Mouse (Mus musculus) bone marrow, adult 2 months (tissue): ENCODE results near the gene Padi3. TPM values are rescaled to one million over a fixed set of nuclear protein-coding genes. Genes with fewer than 3 reads are reported as not detected.

ENCODE experiments used
- H3K27ac ChIP-seq: fragments of 200-500 bp; 2 replicates; pipeline ENCODE4 v1.5.1; 2012; ENCODE audit warnings: low read depth, mild to moderate bottlenecking, control low read depth, inconsistent platforms, low read length; ENCODE audit not compliant: control insufficient read depth, poor library complexity, insufficient read depth
- H3K4me1 ChIP-seq: fragments of 200-500 bp; 2 replicates; pipeline ENCODE4 v1.6.1; 2011; ENCODE audit warnings: low read length; ENCODE audit not compliant: control insufficient read depth, insufficient read depth
- H3K4me3 ChIP-seq: fragments of 200-500 bp; replicated peaks from 2 replicates; pipeline ENCODE3; 2011; ENCODE audit warnings: mild to moderate bottlenecking, low read depth, low read length, control low read depth; ENCODE audit not compliant: control insufficient read depth
- CTCF ChIP-seq: fragments of 200-500 bp; IDR thresholded peaks from 2 replicates; pipeline ENCODE4 v1.5.1; 2011; ENCODE audit warnings: low read length, control low read depth; ENCODE audit not compliant: control insufficient read depth, insufficient read depth
- POLR2A ChIP-seq: fragments of 200-500 bp; IDR thresholded peaks from 2 replicates; pipeline ENCODE4 v1.6.1; 2011; ENCODE audit warnings: low read depth, mild to moderate bottlenecking, control low read depth, low read length, borderline replicate concordance; ENCODE audit not compliant: control insufficient read depth
- WGBS: fragments of 180-500 bp; shearing (Covaris S2); methylation state at CpG from one replicate; pipeline ENCODE4 v1.1.7; 2018; 5-methylcytosine and 5-hydroxymethylcytosine counted together
- polyA plus RNA-seq: library from polyadenylated mRNA; stranded (reverse); fragments of >200 nt; gene quantifications from 2 replicates; pipeline ENCODE4 v1.2.4, GENCODE M21; 2011; ENCODE audit warnings: low replicate concordance; ENCODE audit not compliant: missing spikeins, insufficient read depth, insufficient read length

Gene Padi3
- polyA plus RNA-seq, 1 experiment, result 1.1 TPM

DNA sequence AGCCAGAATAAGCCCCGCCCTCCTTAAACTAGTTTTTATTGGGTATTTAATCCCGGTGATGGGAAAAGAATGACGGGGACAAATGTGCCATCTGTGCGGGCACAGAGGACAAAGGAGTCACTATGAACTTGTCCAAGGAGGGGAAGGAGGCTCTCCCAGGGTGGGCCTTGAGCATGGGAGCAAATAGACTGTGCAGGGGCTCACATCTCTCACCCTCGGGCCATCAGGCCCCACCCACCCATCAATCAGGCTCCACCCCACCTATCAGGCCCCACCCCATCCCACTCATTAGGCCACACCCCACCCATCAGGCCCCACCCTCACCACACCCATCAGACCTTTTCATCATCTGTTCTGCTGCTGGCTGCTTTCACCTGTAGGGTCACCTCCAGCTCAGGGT, 41.5 kb downstream of the Padi3 start:
- H3K27ac ChIP-seq, result no peak overlapping the region
- TF ChIP-seq CTCF, result no peak
- TF ChIP-seq POLR2A, result no peak
- H3K4me3 ChIP-seq, result no peak overlapping the region
- H3K4me1 ChIP-seq, result peaks cover 3% of the 10 kb centered on the region
- 89% methylated on average over 5 of the region's 5 CpGs for WGBS

DNA sequence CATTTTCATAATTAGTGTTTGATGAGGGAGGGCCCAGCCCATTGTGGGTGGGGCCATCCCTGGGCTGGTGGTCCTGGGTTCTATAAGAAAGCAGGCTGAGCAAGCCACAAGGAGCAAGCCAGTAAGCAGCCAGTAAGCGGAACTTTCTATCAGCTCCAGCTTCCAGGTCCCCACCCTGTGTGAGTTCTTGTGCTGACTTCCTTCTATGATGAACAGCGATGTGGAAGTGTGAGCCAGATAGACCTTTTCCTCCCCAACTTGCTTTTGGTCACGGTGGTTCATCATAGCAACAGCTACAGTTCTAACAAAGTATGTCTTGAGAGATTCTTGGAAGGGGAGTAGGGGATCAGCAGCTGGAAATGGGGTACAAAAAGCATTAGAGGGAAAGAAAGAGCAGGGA, 44.5 kb downstream of the Padi3 start:
- 37% methylated on average over 3 of the region's 3 CpGs for WGBS
- Histone ChIP-seq H3K27ac (peak overlapping the region; percentile 50; the same call in 1 of the 2 replicates), H3K4me1 (no peaks in the 10 kb centered on the region; the same call in 1 of the 2 replicates), H3K4me3 (no peak overlapping the region)
- TF ChIP-seq CTCF, result no peak
- TF ChIP-seq POLR2A, result no peak

DNA sequence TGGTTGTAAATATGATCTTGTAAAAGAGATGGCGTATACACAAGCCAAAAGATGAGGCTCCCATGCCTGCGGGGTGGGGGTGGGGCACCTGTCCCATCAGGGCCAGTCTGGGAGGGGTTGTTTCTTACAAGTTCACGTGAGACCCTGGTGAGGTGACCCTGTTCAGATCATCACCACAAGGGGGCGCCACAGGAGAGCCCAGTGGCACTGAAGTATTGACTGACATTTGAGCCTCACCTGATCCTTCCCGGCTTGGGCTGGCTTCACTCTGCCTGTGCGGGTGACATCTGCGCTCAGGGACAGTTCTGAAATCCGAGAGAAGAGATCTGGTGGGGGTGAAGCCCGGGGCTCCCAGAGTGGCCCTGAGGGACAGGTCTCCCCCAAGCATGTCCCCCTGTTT, 47.3 kb downstream of the Padi3 start:
- Histone ChIP-seq H3K4me3 (no peak overlapping the region), H3K27ac (no peak overlapping the region), H3K4me1 (no peaks in the 10 kb centered on the region)
- 46% methylated on average over 9 of the region's 9 CpGs for WGBS
- TF ChIP-seq CTCF (peak; percentile 90), POLR2A (no peak)

DNA sequence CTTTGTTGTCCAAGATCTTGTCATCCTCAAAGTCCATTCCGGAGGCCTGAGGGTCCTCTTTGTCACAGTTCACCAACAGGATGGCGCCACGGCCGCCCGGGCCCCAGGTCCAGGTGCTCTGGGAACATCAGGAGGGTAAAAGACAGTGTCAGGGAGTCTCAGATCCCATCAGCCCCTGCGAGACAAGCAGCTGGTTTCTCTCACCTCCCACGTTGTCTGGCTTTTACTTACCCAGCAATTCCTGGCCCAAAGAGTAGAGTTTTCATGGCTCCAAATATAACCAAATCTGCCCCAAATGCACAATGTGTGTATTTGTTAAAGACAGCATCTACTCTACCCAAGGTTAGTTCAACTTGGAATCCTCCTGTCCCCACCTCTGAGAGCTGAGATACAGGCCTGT, 48.8 kb downstream of the Padi3 start:
- no peaks in the 10 kb centered on the region for H3K4me1 ChIP-seq
- H3K4me3 ChIP-seq, result no peak overlapping the region
- TF ChIP-seq POLR2A (no peak), CTCF (no peak)
- WGBS, result 92% methylated on average over 7 of the region's 7 CpGs
- H3K27ac ChIP-seq, result no peak overlapping the region

DNA sequence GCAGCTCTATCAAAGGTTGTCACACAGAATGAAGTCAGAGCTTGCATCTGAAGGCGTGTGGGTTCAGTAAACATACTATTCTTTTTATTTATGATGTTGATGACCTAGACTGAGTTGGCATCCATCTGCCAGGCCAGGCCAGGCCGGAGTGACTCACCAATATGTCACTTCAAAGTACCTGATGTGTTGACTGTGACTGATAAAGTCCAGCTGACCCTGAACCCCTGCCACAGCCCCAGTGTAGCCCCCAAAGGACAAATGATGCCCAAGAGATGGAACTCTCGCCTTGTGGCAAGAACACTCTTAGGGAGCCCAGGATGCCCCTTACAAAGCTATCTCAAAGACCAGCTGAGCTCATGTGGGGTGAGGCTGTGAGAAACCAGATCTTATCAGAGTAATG, 54.6 kb downstream of the Padi3 start:
- H3K27ac ChIP-seq, result no peak overlapping the region
- no peak overlapping the region for H3K4me3 ChIP-seq
- TF ChIP-seq POLR2A, result no peak
- no peak for TF ChIP-seq CTCF
- no peaks in the 10 kb centered on the region for H3K4me1 ChIP-seq
- WGBS, result 74% methylated on average over 3 of the region's 3 CpGs

DNA sequence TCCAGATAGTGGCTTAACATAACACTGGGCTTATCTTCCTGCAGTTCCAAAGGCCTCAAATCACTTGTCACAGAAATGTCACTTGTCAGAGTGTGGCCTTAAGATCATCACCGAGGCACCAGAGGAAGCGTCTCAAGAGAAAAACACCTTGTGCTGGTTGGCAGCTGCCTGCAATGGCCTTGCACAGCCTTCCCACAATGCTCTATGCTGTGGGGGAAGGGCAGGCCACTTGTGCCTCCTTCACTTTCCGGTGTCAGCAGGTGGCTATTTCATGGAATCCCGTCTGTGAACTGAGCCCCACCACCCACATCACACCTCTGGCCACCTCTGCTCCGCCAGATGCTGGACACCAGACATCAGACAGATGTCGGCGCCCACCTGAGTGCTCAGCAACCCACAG, 57.1 kb downstream of the Padi3 start:
- H3K27ac ChIP-seq, result no peak overlapping the region
- TF ChIP-seq POLR2A (no peak), CTCF (no peak)
- H3K4me3 ChIP-seq, result no peak overlapping the region
- H3K4me1 ChIP-seq, result no peaks in the 10 kb centered on the region
- WGBS, result 73% methylated on average over 7 of the region's 7 CpGs

DNA sequence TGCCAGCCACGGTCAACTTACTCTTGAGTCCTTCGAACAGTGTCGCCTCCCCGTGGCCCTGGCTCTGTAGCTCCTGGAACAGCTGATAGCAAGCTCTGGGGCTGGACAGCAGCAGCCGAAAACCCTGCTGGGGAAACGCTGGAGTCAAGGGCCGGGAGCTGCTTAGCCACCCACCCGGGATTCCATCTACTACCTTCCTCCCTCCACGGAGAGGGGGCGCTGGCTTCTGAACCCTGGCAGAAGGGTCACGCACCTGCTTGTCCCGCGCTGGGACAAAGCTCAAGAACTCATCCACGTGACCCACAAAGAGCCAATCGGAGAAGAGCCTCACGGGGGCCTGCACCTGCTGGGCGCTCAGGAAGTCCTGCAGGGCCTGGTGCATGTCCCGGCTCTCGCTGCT, 60.1 kb downstream of the Padi3 start:
- H3K27ac ChIP-seq, result peak overlapping the region; percentile 15; the same call in 1 of the 2 replicates
- no peak overlapping the region for H3K4me3 ChIP-seq
- TF ChIP-seq POLR2A (no peak), CTCF (no peak)

DNA sequence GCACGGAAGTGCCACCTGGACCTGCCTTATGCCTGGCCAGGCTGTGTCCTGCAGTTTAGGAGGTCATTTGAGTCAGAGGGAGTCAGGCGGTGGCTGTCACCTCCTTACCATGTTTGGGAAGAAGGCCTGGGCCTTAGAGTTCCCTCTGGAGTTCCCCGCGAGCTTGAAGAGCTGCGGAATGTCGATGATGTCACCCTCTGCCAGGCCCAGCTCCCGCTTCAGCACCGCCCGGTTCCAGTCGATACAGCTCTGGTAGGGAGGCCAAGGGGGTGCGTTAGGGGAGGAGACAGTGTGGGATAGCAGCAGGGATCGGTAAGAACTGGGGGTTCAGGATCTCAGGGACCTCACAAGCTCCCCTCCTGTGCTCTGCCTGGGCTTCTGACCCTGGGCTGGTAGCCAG, 62.5 kb downstream of the Padi3 start:
- H3K4me1 ChIP-seq, result no peaks in the 10 kb centered on the region
- TF ChIP-seq CTCF (no peak), POLR2A (no peak)
- no peak overlapping the region for H3K27ac ChIP-seq
- WGBS, result 83% methylated on average over 12 of the region's 12 CpGs
- no peak overlapping the region for H3K4me3 ChIP-seq

More for the DNA sequence above, 60.1 kb downstream of the Padi3 start:
- WGBS, result 19% methylated on average over 19 of the region's 19 CpGs
- no peaks in the 10 kb centered on the region for H3K4me1 ChIP-seq

DNA sequence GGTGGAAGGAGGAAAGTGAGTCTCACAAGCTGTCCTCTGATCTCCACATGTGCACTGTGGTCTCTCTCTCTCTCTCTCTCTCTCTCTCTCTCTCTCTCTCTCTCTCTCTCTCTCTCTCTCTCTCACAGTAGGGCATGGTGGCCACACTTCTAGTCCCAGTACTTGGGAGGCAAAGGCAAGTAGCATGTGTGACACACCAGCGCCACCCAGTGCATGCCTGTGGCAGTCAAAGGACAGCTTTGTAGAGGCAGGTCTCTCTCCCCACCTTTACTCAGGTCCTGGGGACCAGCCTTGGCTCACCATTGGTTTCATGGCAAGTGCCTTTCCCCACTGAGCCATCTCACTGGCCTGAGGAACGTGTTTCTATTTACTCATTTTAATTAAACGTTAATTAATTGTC, 65.8 kb downstream of the Padi3 start:
- Histone ChIP-seq H3K27ac (no peak overlapping the region), H3K4me1 (no peaks in the 10 kb centered on the region), H3K4me3 (no peak overlapping the region)
- peak; percentile 82 for TF ChIP-seq CTCF
- TF ChIP-seq POLR2A, result no peak
- WGBS, result 14% methylated on average over 3 of the region's 3 CpGs
